Mouse (Mus musculus): Measurements from ENCODE around the gene Olfr1254. TPM values are rescaled to one million over a fixed set of nuclear protein-coding genes. Genes with fewer than 3 reads are reported as not detected.

Gene Olfr1254
- not detected for polyA plus RNA-seq (2014; fragmentation: Illumina TruSeq; extraction: RNeasy Lipid Tissue Mini Kit (QIAGEN cat#74804); ENCODE audit: low replicate concordance)

DNA sequence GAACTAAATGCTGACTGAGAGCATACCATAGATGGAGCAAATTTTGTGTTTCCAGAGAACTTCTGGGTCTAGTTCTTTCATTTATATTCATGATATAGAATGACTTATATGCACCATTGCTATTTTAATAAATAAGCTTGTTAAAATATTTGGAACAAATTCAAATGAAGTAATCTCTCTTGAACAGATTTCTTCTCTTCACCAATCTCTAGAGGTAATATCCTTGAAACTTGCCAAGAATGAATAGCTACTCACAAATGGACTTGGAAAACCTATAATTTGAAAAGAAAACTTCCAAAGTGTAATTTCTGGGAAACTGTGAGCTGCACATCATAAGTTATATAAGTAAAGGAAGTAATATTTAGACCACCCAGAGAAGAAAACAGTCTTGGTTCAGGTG, at the start of gene Olfr1254:
Gene Olfr1254 (minus strand): TSS at position 101 of the 400 bp plus-strand sequence.

DNA sequence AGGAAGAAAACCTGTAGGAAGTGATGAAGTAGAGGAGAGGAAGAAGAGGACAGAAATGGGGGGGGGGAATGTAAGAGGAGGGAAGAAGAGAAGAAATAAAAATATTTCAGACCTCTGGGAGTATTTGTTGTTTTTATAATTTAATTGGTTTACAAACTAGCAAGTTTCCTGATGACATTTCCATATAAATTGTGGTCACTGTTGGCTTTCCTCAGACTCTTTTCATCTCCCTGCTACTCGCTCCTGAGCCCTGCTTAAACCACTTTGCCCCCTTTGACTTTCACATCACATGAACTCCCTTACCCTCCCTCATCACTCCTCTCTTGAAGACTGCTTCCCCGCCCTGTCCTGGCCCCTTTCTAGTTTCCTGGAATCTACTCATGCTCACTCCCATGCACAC, 48.0 kb upstream of the Olfr1254 start, which contains the start of gene Olfr1256:
Gene Olfr1256 (minus strand): TSS at position 101 of the 400 bp plus-strand sequence.

DNA sequence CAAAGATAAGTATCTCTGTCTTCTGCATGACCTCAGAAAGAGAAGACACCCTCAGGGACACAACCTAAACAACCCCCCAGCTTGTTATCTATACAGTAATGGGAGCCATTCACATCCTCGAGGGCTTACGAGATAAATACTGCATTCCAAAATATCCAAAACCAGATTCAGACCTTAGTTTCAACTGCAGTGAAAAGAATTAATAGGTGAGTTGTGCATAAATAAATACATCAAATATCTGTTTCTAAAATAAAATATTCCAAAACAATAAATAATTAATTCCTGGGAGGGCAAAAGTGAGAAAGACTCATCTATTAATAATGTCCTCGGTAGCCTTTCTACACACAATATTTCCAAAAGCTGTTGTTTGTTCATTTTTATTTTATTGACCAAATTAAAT, 18.3 kb upstream of the Olfr1254 start, which contains the start of gene Olfr1255:
Gene Olfr1255 (plus strand): TSS at position 301 of the 400 bp plus-strand sequence.

DNA sequence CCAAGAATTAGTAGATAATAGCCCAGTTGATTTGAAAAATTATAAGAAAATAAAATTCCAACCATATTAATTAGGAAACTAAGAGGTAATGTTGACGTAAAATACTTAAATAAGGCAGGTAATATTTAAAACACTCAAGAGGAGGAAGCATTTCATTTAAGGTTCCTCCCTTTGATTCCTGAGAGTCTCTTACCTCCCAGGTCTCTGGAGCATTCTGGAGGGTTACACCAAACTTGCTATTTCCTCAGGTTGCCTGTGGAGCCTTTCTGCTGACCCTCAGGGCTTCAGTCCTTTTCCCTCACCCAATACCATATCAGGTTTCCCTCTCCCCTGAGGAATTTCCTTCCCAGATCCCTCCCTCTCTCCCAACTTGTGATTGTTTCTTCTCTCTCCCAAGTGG, 36.4 kb downstream of the Olfr1254 start, which contains the start of gene Olfr1253:
Gene Olfr1253 (minus strand): TSS at position 101 of the 400 bp plus-strand sequence.

Other genes starting within 250 kb of the Olfr1254 start
- not detected for gene Olfr1245, start 215.2 kb downstream of the Olfr1254 start, polyA plus RNA-seq (2014; fragmentation: Illumina TruSeq; extraction: RNeasy Lipid Tissue Mini Kit (QIAGEN cat#74804); ENCODE audit: low replicate concordance)
- not detected for gene Olfr1246, start 200.5 kb downstream of the Olfr1254 start, polyA plus RNA-seq (2014; fragmentation: Illumina TruSeq; extraction: RNeasy Lipid Tissue Mini Kit (QIAGEN cat#74804); ENCODE audit: low replicate concordance)
- gene Olfr1247, start 179.5 kb downstream of the Olfr1254 start, polyA plus RNA-seq (2014; fragmentation: Illumina TruSeq; extraction: RNeasy Lipid Tissue Mini Kit (QIAGEN cat#74804); ENCODE audit: low replicate concordance) = not detected
- gene Olfr1248, start 175.4 kb downstream of the Olfr1254 start, polyA plus RNA-seq (2014; fragmentation: Illumina TruSeq; extraction: RNeasy Lipid Tissue Mini Kit (QIAGEN cat#74804); ENCODE audit: low replicate concordance) = not detected
- not detected for gene Olfr1249, start 158.6 kb downstream of the Olfr1254 start, polyA plus RNA-seq (2014; fragmentation: Illumina TruSeq; extraction: RNeasy Lipid Tissue Mini Kit (QIAGEN cat#74804); ENCODE audit: low replicate concordance)
- gene Olfr1250, start 132.2 kb downstream of the Olfr1254 start, polyA plus RNA-seq (2014; fragmentation: Illumina TruSeq; extraction: RNeasy Lipid Tissue Mini Kit (QIAGEN cat#74804); ENCODE audit: low replicate concordance) = not detected
- not detected for gene Olfr1251, start 121.7 kb downstream of the Olfr1254 start, polyA plus RNA-seq (2014; fragmentation: Illumina TruSeq; extraction: RNeasy Lipid Tissue Mini Kit (QIAGEN cat#74804); ENCODE audit: low replicate concordance)
- not detected for gene Olfr1252, start 68.6 kb downstream of the Olfr1254 start, polyA plus RNA-seq (2014; fragmentation: Illumina TruSeq; extraction: RNeasy Lipid Tissue Mini Kit (QIAGEN cat#74804); ENCODE audit: low replicate concordance)
- not detected for gene Olfr1253, start 36.5 kb downstream of the Olfr1254 start, polyA plus RNA-seq (2014; fragmentation: Illumina TruSeq; extraction: RNeasy Lipid Tissue Mini Kit (QIAGEN cat#74804); ENCODE audit: low replicate concordance)
- gene Olfr1255, start 18.4 kb upstream of the Olfr1254 start, polyA plus RNA-seq (2014; fragmentation: Illumina TruSeq; extraction: RNeasy Lipid Tissue Mini Kit (QIAGEN cat#74804); ENCODE audit: low replicate concordance) = not detected
- not detected for gene Olfr1256, start 47.9 kb upstream of the Olfr1254 start, polyA plus RNA-seq (2014; fragmentation: Illumina TruSeq; extraction: RNeasy Lipid Tissue Mini Kit (QIAGEN cat#74804); ENCODE audit: low replicate concordance)
- gene Olfr48, start 54.6 kb upstream of the Olfr1254 start, polyA plus RNA-seq (2014; fragmentation: Illumina TruSeq; extraction: RNeasy Lipid Tissue Mini Kit (QIAGEN cat#74804); ENCODE audit: low replicate concordance) = not detected
- not detected for gene Olfr1257, start 84.8 kb upstream of the Olfr1254 start, polyA plus RNA-seq (2014; fragmentation: Illumina TruSeq; extraction: RNeasy Lipid Tissue Mini Kit (QIAGEN cat#74804); ENCODE audit: low replicate concordance)
- not detected for gene Olfr1258, start 133.7 kb upstream of the Olfr1254 start, polyA plus RNA-seq (2014; fragmentation: Illumina TruSeq; extraction: RNeasy Lipid Tissue Mini Kit (QIAGEN cat#74804); ENCODE audit: low replicate concordance)
- not detected for gene Olfr1259, start 155.0 kb upstream of the Olfr1254 start, polyA plus RNA-seq (2014; fragmentation: Illumina TruSeq; extraction: RNeasy Lipid Tissue Mini Kit (QIAGEN cat#74804); ENCODE audit: low replicate concordance)
- not detected for gene Olfr1260, start 180.7 kb upstream of the Olfr1254 start, polyA plus RNA-seq (2014; fragmentation: Illumina TruSeq; extraction: RNeasy Lipid Tissue Mini Kit (QIAGEN cat#74804); ENCODE audit: low replicate concordance)
- gene Olfr1261, start 197.6 kb upstream of the Olfr1254 start, polyA plus RNA-seq (2014; fragmentation: Illumina TruSeq; extraction: RNeasy Lipid Tissue Mini Kit (QIAGEN cat#74804); ENCODE audit: low replicate concordance) = not detected
- gene Olfr1262, start 206.5 kb upstream of the Olfr1254 start, polyA plus RNA-seq (2014; fragmentation: Illumina TruSeq; extraction: RNeasy Lipid Tissue Mini Kit (QIAGEN cat#74804); ENCODE audit: low replicate concordance) = not detected
- gene Olfr1263, start 218.5 kb upstream of the Olfr1254 start, polyA plus RNA-seq (2014; fragmentation: Illumina TruSeq; extraction: RNeasy Lipid Tissue Mini Kit (QIAGEN cat#74804); ENCODE audit: low replicate concordance) = not detected
- gene Olfr1264, start 232.0 kb upstream of the Olfr1254 start, polyA plus RNA-seq (2014; fragmentation: Illumina TruSeq; extraction: RNeasy Lipid Tissue Mini Kit (QIAGEN cat#74804); ENCODE audit: low replicate concordance) = not detected
- not detected for gene Olfr1265, start 241.7 kb upstream of the Olfr1254 start, polyA plus RNA-seq (2014; fragmentation: Illumina TruSeq; extraction: RNeasy Lipid Tissue Mini Kit (QIAGEN cat#74804); ENCODE audit: low replicate concordance)

Data from small intestine, adult 10 weeks (tissue).